Mouse (Mus musculus): ENCODE results near the gene P2rx4.

GRCm38 (mm10) chr5:122718400-122718799, 11.1 kb downstream of the P2rx4 start:
- no peak for TF ChIP-seq CTCF (IDR thresholded peaks at IDR 0.05; ENCODE audit: low read depth)
- TF ChIP-seq EP300 (IDR thresholded peaks at IDR 0.05; ENCODE audit: low read depth): no peak

Measured in liver, embryonic 14.5 days (tissue).